Comparison of ENCODE assay signal across 8 mouse cellular contexts in genomic region chr11:102318576-102319409, GRCm38 (mm10). TPM values are rescaled to one million over a fixed set of nuclear protein-coding genes. Genes with fewer than 3 reads are reported as not detected.
DNase-seq lines count a peak whose midpoint lies in the region; ATAC-seq and TF ChIP-seq lines count a peak whose summit lies in the region.

No protein-coding gene starts in this region.

- intact Hi-C loops in gastrocnemius, postnatal 36 days (cut with DNase I), result loop anchor here (1.0 kb wide), 1 partner anchor 89 kb away; the partner anchor contains the start of gene Slc25a39

- peak overlapping the region; percentile 94 for H3K27ac ChIP-seq in kidney, adult 2 months (ENCODE audit: insufficient read depth, low read depth, low read length)
- H3K27ac ChIP-seq in liver, embryonic 16.5 days (ENCODE audit: low read length), result peak overlapping the region; percentile 98
- H3K27ac ChIP-seq in neural tube, embryonic 12.5 days, result peak overlapping the region; percentile 99

- peak; percentile 48 for DNase-seq in layer of hippocampus, adult 11-12 months (ENCODE audit: low spot score)
- DNase-seq in layer of hippocampus, adult 9-11 months, result no peak
- DNase-seq in cerebellum, adult 18-20 months, result peak; percentile 49 to 75
- DNase-seq in gastrocnemius, postnatal 36 days, result peak; percentile 43 to 72
- peak; percentile 67 for DNase-seq in kidney, adult 2 months
- peak; percentile 58 to 59 for DNase-seq in thymus, postnatal 10 days (ENCODE audit: low spot score in 2 of 2)

- 3% methylated on average over 84 of the region's 84 CpGs for WGBS in kidney, adult 2 months
- WGBS in liver, embryonic 16.5 days (ENCODE audit: insufficient replicate concordance), result under 1% methylated on average over 72 of the region's 84 CpGs
- under 1% methylated on average over 73 of the region's 84 CpGs for WGBS in neural tube, embryonic 12.5 days

- TF ChIP-seq CTCF in kidney, adult 2 months (conservative IDR thresholded peaks at IDR 0.05; ENCODE audit: insufficient read depth, insufficient read length, low read depth, low read length), result no peak

- no peak for TF ChIP-seq POLR2A in kidney, adult 2 months (IDR thresholded peaks at IDR 0.05; ENCODE audit: low read depth, low read length)

- peak overlapping the region; percentile 100 for H3K9ac ChIP-seq in liver, embryonic 16.5 days (ENCODE audit: low read depth, low read length)
- peak overlapping the region; percentile 100 for H3K9ac ChIP-seq in neural tube, embryonic 12.5 days

- H3K4me2 ChIP-seq in liver, embryonic 16.5 days (ENCODE audit: low read depth, low read length), result peak overlapping the region; percentile 100
- H3K4me2 ChIP-seq in neural tube, embryonic 12.5 days (replicated peaks), result peak overlapping the region; percentile 72

- no peaks in the 10 kb centered on the region; the same call in 1 of the 2 replicates for H3K36me3 ChIP-seq in kidney, adult 2 months (ENCODE audit: control insufficient read depth, insufficient read depth, low read length)
- peaks cover 14% of the 10 kb centered on the region for H3K36me3 ChIP-seq in liver, embryonic 16.5 days (ENCODE audit: control insufficient read depth, insufficient read depth)
- peaks cover 9% of the 10 kb centered on the region for H3K36me3 ChIP-seq in neural tube, embryonic 12.5 days

- no peaks in the 10 kb centered on the region for H3K27me3 ChIP-seq in kidney, adult 2 months (replicated peaks; ENCODE audit: control insufficient read depth, insufficient read depth, low read length)
- peaks cover 11% of the 10 kb centered on the region for H3K27me3 ChIP-seq in liver, embryonic 16.5 days (ENCODE audit: control insufficient read depth, insufficient read depth, low read depth, low read length)
- no peaks in the 10 kb centered on the region for H3K27me3 ChIP-seq in neural tube, embryonic 12.5 days (replicated peaks)

- ATAC-seq in liver, embryonic 16.5 days (ENCODE audit: low read depth), result peak; percentile 46
- no peak for ATAC-seq in neural tube, embryonic 12.5 days (ENCODE audit: low FRiP score, low read depth)

- H3K4me1 ChIP-seq in kidney, adult 2 months (ENCODE audit: control insufficient read depth, insufficient read depth, low read length), result 0 out of 2 replicates have a peak, but pooled peaks cover 11% of the 10 kb centered on the region
- H3K4me1 ChIP-seq in liver, embryonic 16.5 days (ENCODE audit: control insufficient read depth, low read depth, low read length), result peaks cover 30% of the 10 kb centered on the region
- H3K4me1 ChIP-seq in neural tube, embryonic 12.5 days, result peaks cover 24% of the 10 kb centered on the region

- no peaks in the 10 kb centered on the region for H3K9me3 ChIP-seq in liver, embryonic 16.5 days (replicated peaks; ENCODE audit: control insufficient read depth, low read length)
- no peaks in the 10 kb centered on the region for H3K9me3 ChIP-seq in neural tube, embryonic 12.5 days

- peak overlapping the region; percentile 95 for H3K4me3 ChIP-seq in kidney, adult 2 months (ENCODE audit: insufficient read depth, low read depth, low read length)
- peak overlapping the region; percentile 99 for H3K4me3 ChIP-seq in liver, embryonic 16.5 days (ENCODE audit: low read depth, low read length)
- H3K4me3 ChIP-seq in neural tube, embryonic 12.5 days, result peak overlapping the region; percentile 100

RNA-seq across cellular contexts. Expression of gene Ubtf, which starts 0.7 kb away (rescaled TPM):
- 10 to 100 TPM; 29.1 to 37.7 TPM for total RNA-seq in gastrocnemius, postnatal 36 days (2021)
- 27.0 and 30.3 TPM in 2 replicates for polyA plus RNA-seq in kidney, adult 2 months (2012; rRNA removed)
- 44.5 and 46.4 TPM in 2 replicates for polyA plus RNA-seq in liver, embryonic 16.5 days (2015; fragmentation: Nextera tagmentation; extraction: Ambion mirVana)
- 98.7 and 101 TPM in 2 replicates for polyA plus RNA-seq in neural tube, embryonic 12.5 days (2016; fragmentation: Nextera tagmentation; extraction: Ambion mirVana)

RNA-seq across cellular contexts. Expression of gene Atxn7l3, which starts 22.4 kb away (rescaled TPM):
- 10 to 100 TPM; 11.4 to 11.9 TPM for total RNA-seq in gastrocnemius, postnatal 36 days (2021)
- polyA plus RNA-seq in kidney, adult 2 months (2012; rRNA removed), result 28.0 TPM in 2 replicates
- polyA plus RNA-seq in liver, embryonic 16.5 days (2015; fragmentation: Nextera tagmentation; extraction: Ambion mirVana), result 3.0 and 3.2 TPM in 2 replicates
- 27.5 and 27.6 TPM in 2 replicates for polyA plus RNA-seq in neural tube, embryonic 12.5 days (2016; fragmentation: Nextera tagmentation; extraction: Ambion mirVana)

RNA-seq across cellular contexts. Expression of gene Tmub2, which starts 34.1 kb away (rescaled TPM):
- 10 to 100 TPM; 12.7 to 13.5 TPM for total RNA-seq in gastrocnemius, postnatal 36 days (2021)
- polyA plus RNA-seq in kidney, adult 2 months (2012; rRNA removed), result 59.7 and 66.9 TPM in 2 replicates
- polyA plus RNA-seq in liver, embryonic 16.5 days (2015; fragmentation: Nextera tagmentation; extraction: Ambion mirVana), result 26.7 and 28.5 TPM in 2 replicates
- 71.3 and 75.6 TPM in 2 replicates for polyA plus RNA-seq in neural tube, embryonic 12.5 days (2016; fragmentation: Nextera tagmentation; extraction: Ambion mirVana)

RNA-seq across cellular contexts. Expression of gene Slc4a1, which starts 47.2 kb away (rescaled TPM):
- total RNA-seq in gastrocnemius, postnatal 36 days (2021), result under 1 TPM in 1 of 2 experiments, not detected in 1; 0.31 TPM
- polyA plus RNA-seq in kidney, adult 2 months (2012; rRNA removed), result 79.5 and 90.6 TPM in 2 replicates
- 1,073 and 1,144 TPM in 2 replicates for polyA plus RNA-seq in liver, embryonic 16.5 days (2015; fragmentation: Nextera tagmentation; extraction: Ambion mirVana)
- polyA plus RNA-seq in neural tube, embryonic 12.5 days (2016; fragmentation: Nextera tagmentation; extraction: Ambion mirVana), result 18.8 and 23.6 TPM in 2 replicates

RNA-seq across cellular contexts. Expression of gene Asb16, which starts 50.2 kb away (rescaled TPM):
- 10 to 100 TPM; 76.7 to 88.7 TPM for total RNA-seq in gastrocnemius, postnatal 36 days (2021)
- 0.10 and 0.70 TPM in 2 replicates for polyA plus RNA-seq in kidney, adult 2 months (2012; rRNA removed)
- 0.04 TPM in 1 of 2 replicates, not detected in the other for polyA plus RNA-seq in liver, embryonic 16.5 days (2015; fragmentation: Nextera tagmentation; extraction: Ambion mirVana)
- polyA plus RNA-seq in neural tube, embryonic 12.5 days (2016; fragmentation: Nextera tagmentation; extraction: Ambion mirVana), result not detected in 2 replicates
